Mouse (Mus musculus) midbrain, embryonic 16.5 days (tissue): Measurements from ENCODE around the gene 3110021N24Rik. TPM values are rescaled to one million over a fixed set of nuclear protein-coding genes. Genes with fewer than 3 reads are reported as not detected.

ENCODE experiments used
- ATAC-seq: fragments of 200-750 bp; cut with Nextera tagmentation; 2 replicates; pipeline ENCODE4 v1.8.0; 2017; ENCODE audit warnings: moderate TSS enrichment
- H3K27ac ChIP-seq: fragments of 300-500 bp; sonication (generic); 2 replicates; pipeline ENCODE4 v1.5.1; 2014; ENCODE audit warnings: mild to moderate bottlenecking, low read length, mixed read lengths
- H3K27me3 ChIP-seq: fragments of 300-500 bp; sonication (generic); 2 replicates; pipeline ENCODE4 v1.6.1; 2014; ENCODE audit warnings: low read depth, low read length, mixed read lengths; ENCODE audit not compliant: control insufficient read depth, insufficient read depth
- H3K36me3 ChIP-seq: fragments of 300-500 bp; sonication (generic); 2 replicates; pipeline ENCODE4 v1.6.1; 2014; ENCODE audit warnings: mild to moderate bottlenecking, low read length, moderate library complexity, mixed read lengths; ENCODE audit not compliant: control insufficient read depth, insufficient read depth
- H3K4me1 ChIP-seq: fragments of 300-500 bp; sonication (generic); 2 replicates; pipeline ENCODE4 v1.6.1; 2014; ENCODE audit warnings: mild to moderate bottlenecking, low read length, mixed read lengths; ENCODE audit not compliant: control insufficient read depth, insufficient read depth
- H3K4me2 ChIP-seq: fragments of 300-500 bp; sonication (generic); 2 replicates; pipeline ENCODE4 v1.6.1; 2014; ENCODE audit warnings: mild to moderate bottlenecking, low read length, mixed read lengths
- H3K4me3 ChIP-seq: fragments of 300-500 bp; sonication (generic); 2 replicates; pipeline ENCODE4 v1.5.1; 2014; ENCODE audit warnings: low read depth, mild to moderate bottlenecking, low read length, moderate library complexity, mixed read lengths
- H3K9ac ChIP-seq: fragments of 300-500 bp; sonication (generic); 2 replicates; pipeline ENCODE4 v1.6.1; 2014; ENCODE audit warnings: low read depth, low read length, mixed read lengths
- H3K9me3 ChIP-seq: fragments of 300-500 bp; sonication (generic); replicated peaks from 2 replicates; pipeline ENCODE4 v1.6.1; 2014; ENCODE audit warnings: mild to moderate bottlenecking, low read length, mixed read lengths; ENCODE audit not compliant: control insufficient read depth, poor library complexity, severe bottlenecking
- WGBS: fragments of 180-500 bp; shearing (Covaris S2); extraction: QIAGEN DNeasy Blood & Tissue Kit; methylation state at CpG from one replicate; pipeline ENCODE4 v1.1.7; 2014; 5-methylcytosine and 5-hydroxymethylcytosine counted together
- polyA plus RNA-seq: library from polyadenylated mRNA; unstranded; fragments of >200 nt; fragmentation: Nextera tagmentation; extraction: Ambion mirVana; gene quantifications from 2 replicates; pipeline ENCODE4 v1.2.1, GENCODE M21; 2015

The 3110021N24Rik gene
- polyA plus RNA-seq, 1 experiment from 2014 or later, result 0.75 TPM

GRCm38 (mm10) chr4:108730450-108730849 is 11.0 kb downstream of the 3110021N24Rik start:
- Histone ChIP-seq H3K36me3 (0 out of 2 replicates have a peak, but pooled peaks cover 2% of the 10 kb centered on the region), H3K4me3 (no peak overlapping the region), H3K9ac (no peak overlapping the region), H3K27ac (no peak overlapping the region), H3K9me3 (0 out of 2 replicates have a peak, but pooled peaks cover 5% of the 10 kb centered on the region), H3K4me1 (no peaks in the 10 kb centered on the region), H3K27me3 (no peaks in the 10 kb centered on the region), H3K4me2 (no peak overlapping the region)
- 91% methylated on average over 1 of the region's 1 CpGs for WGBS
- ATAC-seq, result no peak

- 43% methylated on average over 3 of the region's 3 CpGs for WGBS
- H3K9ac ChIP-seq, result no peak overlapping the region
- H3K4me1 ChIP-seq, result no peaks in the 10 kb centered on the region
- no peak overlapping the region for H3K4me2 ChIP-seq
- no peaks in the 10 kb centered on the region for H3K36me3 ChIP-seq
- 0 out of 2 replicates have a peak, but pooled peaks cover 5% of the 10 kb centered on the region for H3K9me3 ChIP-seq
- no peak for ATAC-seq
- H3K27ac ChIP-seq, result no peak overlapping the region
- no peaks in the 10 kb centered on the region for H3K27me3 ChIP-seq
- no peak overlapping the region for H3K4me3 ChIP-seq
These were observed 12.1 kb downstream of the 3110021N24Rik start for GRCm38 (mm10) chr4:108731582-108731981.

- H3K4me1 ChIP-seq, result no peaks in the 10 kb centered on the region
- no peaks in the 10 kb centered on the region for H3K27me3 ChIP-seq
- H3K4me3 ChIP-seq, result no peak overlapping the region
- WGBS, result 95% methylated on average over 3 of the region's 3 CpGs
- no peaks in the 10 kb centered on the region for H3K36me3 ChIP-seq
- H3K4me2 ChIP-seq, result no peak overlapping the region
- no peak for ATAC-seq
- H3K9ac ChIP-seq, result no peak overlapping the region
- H3K9me3 ChIP-seq, result no peaks in the 10 kb centered on the region
- no peak overlapping the region for H3K27ac ChIP-seq
These were observed 26.9 kb downstream of the 3110021N24Rik start for GRCm38 (mm10) chr4:108746160-108746873.

GRCm38 (mm10) chr4:108759583-108759982 is 40.1 kb downstream of the 3110021N24Rik start:
- no peak for ATAC-seq
- no peaks in the 10 kb centered on the region for H3K36me3 ChIP-seq
- 95% methylated on average over 3 of the region's 3 CpGs for WGBS
- H3K9ac ChIP-seq, result no peak overlapping the region
- no peaks in the 10 kb centered on the region for H3K27me3 ChIP-seq
- H3K4me2 ChIP-seq, result no peak overlapping the region
- H3K4me3 ChIP-seq, result no peak overlapping the region
- no peak overlapping the region for H3K27ac ChIP-seq
- H3K9me3 ChIP-seq, result no peaks in the 10 kb centered on the region
- H3K4me1 ChIP-seq, result no peaks in the 10 kb centered on the region

GRCm38 (mm10) chr4:108768527-108768926 is 49.1 kb downstream of the 3110021N24Rik start:
- Histone ChIP-seq H3K4me1 (no peaks in the 10 kb centered on the region), H3K4me2 (no peak overlapping the region), H3K9ac (no peak overlapping the region), H3K36me3 (no peaks in the 10 kb centered on the region), H3K4me3 (no peak overlapping the region), H3K27me3 (no peaks in the 10 kb centered on the region), H3K27ac (no peak overlapping the region), H3K9me3 (no peaks in the 10 kb centered on the region)
- no peak for ATAC-seq

GRCm38 (mm10) chr4:108779763-108780056 is 60.3 kb downstream of the 3110021N24Rik start:
- under 1% methylated on average over 7 of the region's 7 CpGs for WGBS
- Histone ChIP-seq H3K36me3 (no peaks in the 10 kb centered on the region), H3K9me3 (no peaks in the 10 kb centered on the region), H3K27ac (peak overlapping the region; percentile 94), H3K9ac (peak overlapping the region; percentile 94), H3K4me1 (peaks cover 8% of the 10 kb centered on the region), H3K4me2 (peak overlapping the region; percentile 50), H3K27me3 (no peaks in the 10 kb centered on the region), H3K4me3 (peak overlapping the region; percentile 77)
- no peak for ATAC-seq

- no peaks in the 10 kb centered on the region for H3K27me3 ChIP-seq
- H3K27ac ChIP-seq, result peak within 1 kb of the TSS; percentile 94
- peaks cover 8% of the 10 kb centered on the region for H3K4me1 ChIP-seq
- peak within 1 kb of the TSS; percentile 94 for H3K9ac ChIP-seq
- no peaks in the 10 kb centered on the region for H3K36me3 ChIP-seq
- H3K4me2 ChIP-seq, result peak within 1 kb of the TSS; percentile 50
- peak within 1 kb of the TSS; percentile 77 for H3K4me3 ChIP-seq
- H3K9me3 ChIP-seq, result no peaks in the 10 kb centered on the region
- under 1% methylated on average over 80 of the region's 111 CpGs for WGBS
- peak; percentile 90 for ATAC-seq
These were observed 60.8 kb downstream of the 3110021N24Rik start, which contains the start of gene Zfyve9 for GRCm38 (mm10) chr4:108780057-108780863. Gene Zfyve9 (minus strand): TSS chr4:108780798.

- Histone ChIP-seq H3K27me3 (no peaks in the 10 kb centered on the region), H3K36me3 (no peaks in the 10 kb centered on the region), H3K4me3 (peak overlapping the region; percentile 77), H3K9me3 (no peaks in the 10 kb centered on the region), H3K9ac (peak overlapping the region; percentile 94), H3K4me2 (peak overlapping the region; percentile 50), H3K27ac (peak overlapping the region; percentile 94), H3K4me1 (peaks cover 8% of the 10 kb centered on the region)
- no peak for ATAC-seq
- under 1% methylated on average over 12 of the region's 20 CpGs for WGBS
These were observed 61.4 kb downstream of the 3110021N24Rik start for GRCm38 (mm10) chr4:108780864-108781205.

- Histone ChIP-seq H3K27ac (no peak overlapping the region), H3K4me3 (no peak overlapping the region), H3K4me1 (peaks cover 8% of the 10 kb centered on the region), H3K9me3 (no peaks in the 10 kb centered on the region), H3K4me2 (peak overlapping the region; percentile 50), H3K27me3 (no peaks in the 10 kb centered on the region), H3K9ac (no peak overlapping the region), H3K36me3 (no peaks in the 10 kb centered on the region)
- WGBS, result 37% methylated on average over 3 of the region's 3 CpGs
- ATAC-seq, result no peak
These were observed 62.1 kb downstream of the 3110021N24Rik start for GRCm38 (mm10) chr4:108781596-108781995.
